ENCODE assay signal across 1 mouse cellular context in the genomic region with DNA sequence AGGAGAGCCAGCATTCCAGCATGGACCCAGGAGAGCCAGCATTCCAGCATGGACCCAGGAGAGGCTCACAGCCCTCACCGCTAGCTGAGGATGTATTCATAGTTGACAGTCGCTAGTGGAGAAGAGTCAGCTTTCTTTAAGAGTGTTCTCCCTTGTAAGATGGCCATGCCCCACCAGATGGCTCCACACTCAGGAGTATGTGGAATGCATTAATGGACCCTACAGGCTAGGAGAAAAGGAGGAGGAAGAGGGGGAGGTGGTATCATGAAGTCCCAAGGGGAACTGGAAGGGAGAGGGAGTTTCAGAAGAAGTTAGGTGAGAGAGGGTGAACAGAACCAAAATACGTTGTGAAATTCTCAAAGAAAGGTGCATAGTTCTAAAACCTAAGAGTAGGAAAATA.
TF ChIP-seq lines count a peak whose summit lies in the region.

No protein-coding gene starts in this region.

TF ChIP-seq in MEL, 35 proteins besides CTCF, POLR2A, EP300 and RAD21:
- TF ChIP-seq MXI1 (IDR thresholded peaks at IDR 0.05; ENCODE audit: low read depth, low read length): no peak
- TF ChIP-seq SMC3 (IDR thresholded peaks at IDR 0.05; ENCODE audit: low read depth, low read length): 0 out of 2 replicates have a peak, but pooled peaks have one; percentile 20
- no peak for TF ChIP-seq BHLHE40 (IDR thresholded peaks at IDR 0.05; ENCODE audit: borderline replicate concordance, low read depth, low read length)
TF ChIP-seq in MEL: peak in this region for 1.
